Mouse (Mus musculus) CH12.LX (cell line): ENCODE results near the gene Plxdc1.

ENCODE experiments used
- CHD2 ChIP-seq: IDR thresholded peaks from 2 replicates; pipeline ENCODE4 v1.6.1; 2011; ENCODE audit warnings: low read length, improper control_type of control experiment
- CTCF ChIP-seq, 2 experiments: IDR thresholded peaks in 1 of 2; conservative IDR thresholded peaks in 1 of 2; 2 replicates each; pipeline ENCODE4 v1.5.1; 2011 to 2012; ENCODE audit warnings: low read depth in 2 of 2, low read length in 2 of 2, improper control_type of control experiment in 1 of 2, inconsistent platforms in 1 of 2, mild to moderate bottlenecking in 1 of 2, moderate library complexity in 1 of 2
- MXI1 ChIP-seq: IDR thresholded peaks from 2 replicates; pipeline ENCODE4 v1.6.1; 2011; ENCODE audit warnings: mild to moderate bottlenecking, low read depth, low read length, improper control_type of control experiment
- ZNF384 ChIP-seq: IDR thresholded peaks from 2 replicates; pipeline ENCODE4 v1.6.1; 2012; ENCODE audit warnings: low read depth, low read length, improper control_type of control experiment, inconsistent platforms

GRCm38 (mm10) chr11:98019883-98020610 lies 33.8 kb upstream of the Plxdc1 start:
- TF ChIP-seq CTCF (conservative IDR thresholded peaks at IDR 0.05 in 1 of 2, IDR thresholded peaks at IDR 0.05 in 1 of 2; ENCODE audit: low read depth in 2 of 2, low read length in 2 of 2) (no peak), MXI1 (no peak), CHD2 (no peak), ZNF384 (no peak)
